Mouse (Mus musculus): ENCODE data around the gene Notch2.

Notch2 gene

GRCm38 (mm10) chr3:98073545-98073944 is 60.2 kb downstream of the Notch2 start:
- no peak for DNase-seq (ENCODE audit: low spot score in 2 of 2)

- no peak for DNase-seq (ENCODE audit: low spot score in 2 of 2)
These were observed 61.4 kb downstream of the Notch2 start for GRCm38 (mm10) chr3:98074622-98075231.

DNA sequence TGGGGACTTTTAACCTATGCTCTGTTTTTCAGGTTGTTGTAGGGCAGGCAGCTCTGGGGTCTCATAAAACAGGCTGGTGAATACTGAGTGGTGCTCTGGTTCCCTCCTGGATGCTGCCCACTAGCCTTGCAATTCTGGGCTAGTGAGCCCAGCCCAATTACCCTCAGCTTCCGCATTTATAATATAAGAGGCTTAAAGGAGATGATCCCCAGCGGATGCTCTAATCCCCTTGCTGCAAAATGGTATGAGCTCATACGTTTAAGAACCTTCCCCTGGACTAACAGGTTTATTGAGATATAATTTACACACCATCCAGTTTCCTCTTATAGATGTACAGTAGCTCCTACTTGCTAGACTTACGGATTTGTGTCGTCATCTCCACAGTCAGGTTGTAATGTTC is 64.5 kb downstream of the Notch2 start:
- no peak for DNase-seq (ENCODE audit: low spot score in 2 of 2)

DNA sequence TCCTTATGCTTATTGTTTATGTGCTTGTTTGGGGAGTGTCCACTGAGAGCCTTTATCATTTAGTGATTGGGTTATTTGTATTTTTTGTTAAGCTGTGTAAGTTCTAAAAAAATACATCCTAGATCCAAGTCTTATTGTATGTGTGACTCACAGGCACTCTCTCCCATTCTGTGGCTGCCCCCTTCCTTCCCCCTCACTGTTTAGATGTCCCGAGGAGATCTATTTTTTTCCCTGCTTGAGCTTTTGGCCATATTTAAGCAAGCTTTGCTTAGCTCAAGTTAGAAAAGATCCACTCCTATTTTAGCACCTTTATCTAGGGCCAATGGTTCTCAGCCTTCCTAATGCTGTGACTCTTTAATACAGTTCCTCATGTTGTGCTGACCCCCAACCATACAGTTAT is 65.5 kb downstream of the Notch2 start:
- DNase-seq (ENCODE audit: low spot score in 2 of 2): no peak

DNA sequence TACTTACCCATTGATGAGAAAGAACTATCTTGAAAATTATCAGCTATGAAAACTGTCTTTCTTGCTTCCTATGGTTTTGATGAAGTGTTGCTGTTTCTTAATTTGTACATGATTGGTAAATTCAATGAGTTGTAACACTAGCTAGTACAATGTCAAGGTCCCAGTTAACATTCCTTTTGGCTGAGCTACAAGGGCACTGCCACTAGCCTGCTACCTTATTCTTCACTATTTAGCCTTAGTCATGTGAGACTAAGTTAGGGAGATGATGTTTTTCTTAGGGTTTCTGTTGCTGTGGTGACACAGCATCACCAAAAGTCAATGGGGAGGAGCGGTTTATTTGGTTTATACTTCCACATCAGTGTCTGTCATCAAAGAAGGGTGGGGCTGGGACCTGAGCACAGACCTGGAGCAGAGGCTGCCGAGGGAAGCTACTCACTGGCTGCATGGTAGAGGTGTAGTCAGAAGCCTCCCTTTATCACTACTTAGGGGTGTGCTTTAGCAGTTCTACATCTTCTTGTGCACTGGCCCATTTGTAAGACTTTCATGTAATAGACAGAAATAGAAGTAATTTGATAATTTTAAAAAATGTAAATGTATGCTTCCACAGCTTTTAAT is 66.4 kb downstream of the Notch2 start:
- DNase-seq (ENCODE audit: low spot score in 2 of 2): no peak

- DNase-seq (ENCODE audit: low spot score in 2 of 2): no peak
These were observed 67.3 kb downstream of the Notch2 start for GRCm38 (mm10) chr3:98080630-98081029.

DNA sequence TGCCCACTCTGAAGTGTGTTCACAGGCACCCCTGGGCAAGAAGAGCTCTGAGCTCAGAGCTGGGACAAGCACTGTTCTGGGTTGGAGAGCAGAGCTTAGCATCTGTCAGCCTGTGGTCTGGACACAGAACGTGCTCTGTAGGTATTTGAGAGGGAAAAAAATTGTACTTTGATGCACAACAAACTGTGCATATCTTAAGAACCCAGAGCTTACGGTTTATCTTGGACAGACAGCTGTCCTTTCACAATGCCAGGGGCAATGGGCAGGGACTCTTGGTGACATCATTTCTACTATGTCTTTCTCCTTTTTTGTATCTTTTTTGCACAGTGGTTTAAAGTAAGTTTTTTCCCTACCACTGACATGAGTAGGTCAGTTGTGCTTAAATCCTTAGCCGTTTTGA is 68.9 kb downstream of the Notch2 start:
- DNase-seq (ENCODE audit: low spot score in 2 of 2): no peak

DNA sequence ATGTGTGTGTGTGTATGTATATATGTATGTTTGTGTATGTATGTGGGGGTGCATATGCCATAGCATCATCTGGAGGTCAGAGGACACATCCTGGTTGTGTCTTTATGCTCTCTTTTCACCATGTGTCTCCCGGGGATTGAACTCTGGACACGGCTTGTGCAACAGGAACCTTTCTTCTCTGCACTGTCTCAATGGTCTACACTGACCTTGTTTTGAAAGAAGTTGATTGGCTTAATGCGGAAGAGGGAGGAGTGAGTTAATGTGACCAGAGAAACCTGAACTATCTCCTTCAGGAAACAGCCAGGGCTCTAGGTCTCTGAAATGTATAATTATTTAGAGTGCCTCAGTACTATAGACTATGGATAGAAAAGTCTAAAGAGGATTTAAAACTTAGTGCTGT is 69.6 kb downstream of the Notch2 start:
- no peak for DNase-seq (ENCODE audit: low spot score in 2 of 2)

GRCm38 (mm10) chr3:98084061-98084655 is 70.8 kb downstream of the Notch2 start:
- no peak for DNase-seq (ENCODE audit: low spot score in 2 of 2)

- DNase-seq (ENCODE audit: low spot score in 2 of 2): no peak
These were observed 71.5 kb downstream of the Notch2 start for GRCm38 (mm10) chr3:98084870-98085269.

- no peak for DNase-seq (ENCODE audit: low spot score in 2 of 2)
These were observed 72.5 kb downstream of the Notch2 start for GRCm38 (mm10) chr3:98085812-98086268.

DNA sequence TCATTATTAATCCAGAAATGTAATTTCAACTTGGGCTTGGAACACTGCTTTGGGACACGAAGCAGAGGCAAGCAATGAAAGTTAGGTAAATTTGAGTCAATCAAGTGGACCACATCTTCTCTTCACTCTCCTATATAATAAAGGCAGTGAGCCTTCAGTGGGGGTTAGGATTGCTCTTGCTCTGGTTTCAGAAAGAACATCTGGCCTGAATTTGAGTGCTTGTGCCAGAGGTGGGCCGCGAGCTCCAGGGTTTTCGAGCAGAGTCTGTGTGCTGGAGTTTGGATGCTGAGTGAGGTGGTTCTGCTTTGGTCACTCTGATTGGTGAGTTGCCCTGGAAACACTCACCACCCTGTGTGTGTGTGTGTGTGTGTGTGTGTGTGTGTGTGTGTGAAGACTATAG is 73.1 kb downstream of the Notch2 start:
- DNase-seq (ENCODE audit: low spot score in 2 of 2): no peak

GRCm38 (mm10) chr3:98086860-98087259 is 73.5 kb downstream of the Notch2 start:
- no peak for DNase-seq (ENCODE audit: low spot score in 2 of 2)

DNA sequence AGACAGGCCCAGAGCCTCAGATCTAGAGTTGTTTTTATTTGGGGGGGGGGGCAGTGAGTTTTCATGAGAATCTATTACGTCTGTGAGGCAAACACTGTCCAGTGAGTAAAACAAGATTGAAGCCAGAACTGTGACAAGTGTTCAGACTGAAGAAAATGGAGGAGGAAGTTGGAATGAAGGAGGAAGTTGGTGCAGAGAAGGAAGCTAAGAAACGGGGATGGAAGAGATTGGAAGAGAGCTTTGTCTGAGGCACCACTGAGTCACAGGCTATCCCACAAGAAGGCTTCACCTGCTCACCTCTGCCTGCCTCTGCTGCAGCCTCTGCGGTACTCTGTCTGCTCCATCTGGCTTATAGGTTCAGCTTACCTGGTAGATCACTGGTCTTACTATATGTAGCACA is 74.2 kb downstream of the Notch2 start:
- DNase-seq (ENCODE audit: low spot score in 2 of 2): no peak

- DNase-seq (ENCODE audit: low spot score in 2 of 2): no peak
These were observed 76.4 kb downstream of the Notch2 start for GRCm38 (mm10) chr3:98089702-98090101.

- no peak for DNase-seq (ENCODE audit: low spot score in 2 of 2)
These were observed 76.8 kb downstream of the Notch2 start for GRCm38 (mm10) chr3:98090129-98090528.

GRCm38 (mm10) chr3:98092680-98093370 is 79.5 kb downstream of the Notch2 start:
- no peak for DNase-seq (ENCODE audit: low spot score in 2 of 2)

- no peak for DNase-seq (ENCODE audit: low spot score in 2 of 2)
These were observed 80.6 kb downstream of the Notch2 start for GRCm38 (mm10) chr3:98093954-98094353.

DNA sequence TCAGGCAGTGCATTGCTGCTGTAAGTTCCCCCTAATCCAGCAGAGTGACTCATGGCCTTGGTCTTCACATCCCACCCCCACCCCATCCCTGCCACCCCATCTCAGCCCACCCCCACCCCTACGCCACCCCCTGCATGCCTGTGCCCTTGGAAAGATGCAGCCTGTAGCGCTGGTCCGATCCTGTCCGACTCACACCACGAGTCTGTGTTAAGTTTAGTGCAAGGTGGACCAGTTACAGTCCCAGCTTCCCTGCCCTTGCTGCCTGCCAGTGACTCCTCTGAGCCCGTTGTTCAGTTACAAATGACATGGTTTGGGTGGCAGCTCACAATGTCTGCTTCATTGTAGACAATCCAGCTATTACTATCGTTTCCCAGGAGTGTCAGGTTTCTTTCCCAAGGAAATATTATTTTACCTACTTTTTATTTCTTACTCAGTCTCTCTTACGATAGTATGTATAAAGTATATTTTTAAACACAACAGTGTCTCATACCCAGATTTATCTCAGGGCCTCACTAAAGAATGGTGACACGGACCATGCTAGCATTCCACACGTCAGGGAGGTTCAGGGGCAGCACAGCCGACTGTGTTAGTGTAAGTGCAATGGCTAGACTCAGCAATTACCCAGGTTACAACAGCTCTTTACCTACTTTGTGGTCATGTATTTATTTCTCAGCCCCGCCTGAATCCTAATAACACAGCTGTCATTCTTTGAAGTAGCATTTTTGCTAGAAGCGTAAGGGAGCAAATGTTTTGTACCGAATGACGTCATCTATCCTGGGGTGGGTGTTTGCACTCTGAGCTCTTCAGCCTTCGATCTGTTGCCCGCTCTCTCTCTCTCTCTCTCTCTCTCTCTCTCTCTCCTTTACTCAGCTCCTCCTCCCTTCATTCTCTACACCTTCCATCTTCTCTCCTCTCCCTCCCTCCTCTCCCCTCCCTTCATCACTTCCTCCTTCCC is 81.6 kb downstream of the Notch2 start:
- no peak for DNase-seq (ENCODE audit: low spot score in 2 of 2)

DNA sequence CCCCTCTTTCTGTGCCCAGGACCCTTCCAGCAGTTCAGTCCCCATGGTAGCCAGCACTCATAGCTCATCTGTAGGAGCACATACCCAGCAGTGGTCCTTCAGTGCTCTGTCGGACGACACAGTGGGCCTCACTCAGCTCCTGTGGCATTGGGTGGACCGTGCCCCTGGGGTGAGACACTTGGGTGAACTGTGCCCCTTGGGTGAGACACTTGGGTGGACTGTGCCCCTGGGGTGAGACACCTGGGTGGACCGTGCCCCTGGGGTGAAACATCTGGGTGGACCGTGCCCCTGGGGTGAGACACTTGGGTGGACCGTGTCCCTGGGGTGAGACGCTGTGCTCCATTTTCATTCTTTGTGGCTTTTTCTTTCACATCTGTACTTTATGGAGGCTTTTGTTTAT is 83.7 kb downstream of the Notch2 start:
- DNase-seq (ENCODE audit: low spot score in 2 of 2): no peak

- DNase-seq (ENCODE audit: low spot score in 2 of 2): no peak
These were observed 85.3 kb downstream of the Notch2 start for GRCm38 (mm10) chr3:98098676-98099075.

DNA sequence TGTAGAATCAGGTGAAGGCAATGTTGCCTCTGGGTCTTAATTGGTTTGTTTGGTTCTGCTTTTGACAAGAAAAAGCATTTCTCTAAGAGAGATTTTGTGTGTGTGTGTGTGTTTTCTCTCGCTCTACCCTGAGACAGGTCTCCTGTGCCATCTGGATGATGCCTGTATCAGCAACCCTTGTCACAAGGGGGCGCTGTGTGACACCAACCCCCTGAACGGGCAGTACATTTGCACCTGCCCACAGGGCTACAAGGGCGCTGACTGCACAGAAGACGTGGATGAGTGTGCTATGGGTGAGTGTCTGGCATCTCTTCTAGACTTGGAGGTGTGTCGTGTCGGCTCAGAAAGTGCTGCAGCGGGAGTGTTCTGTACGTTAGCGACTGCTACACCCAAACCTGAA is 86.0 kb downstream of the Notch2 start:
- no peak for DNase-seq (ENCODE audit: low spot score in 2 of 2)
